Mouse (Mus musculus): Measurements from ENCODE around the gene Proser1. TPM values are rescaled to one million over a fixed set of nuclear protein-coding genes. Genes with fewer than 3 reads are reported as not detected.

Gene Proser1
- polyA plus RNA-seq, 1 experiment from 2014 or later = 17.6 TPM

DNA sequence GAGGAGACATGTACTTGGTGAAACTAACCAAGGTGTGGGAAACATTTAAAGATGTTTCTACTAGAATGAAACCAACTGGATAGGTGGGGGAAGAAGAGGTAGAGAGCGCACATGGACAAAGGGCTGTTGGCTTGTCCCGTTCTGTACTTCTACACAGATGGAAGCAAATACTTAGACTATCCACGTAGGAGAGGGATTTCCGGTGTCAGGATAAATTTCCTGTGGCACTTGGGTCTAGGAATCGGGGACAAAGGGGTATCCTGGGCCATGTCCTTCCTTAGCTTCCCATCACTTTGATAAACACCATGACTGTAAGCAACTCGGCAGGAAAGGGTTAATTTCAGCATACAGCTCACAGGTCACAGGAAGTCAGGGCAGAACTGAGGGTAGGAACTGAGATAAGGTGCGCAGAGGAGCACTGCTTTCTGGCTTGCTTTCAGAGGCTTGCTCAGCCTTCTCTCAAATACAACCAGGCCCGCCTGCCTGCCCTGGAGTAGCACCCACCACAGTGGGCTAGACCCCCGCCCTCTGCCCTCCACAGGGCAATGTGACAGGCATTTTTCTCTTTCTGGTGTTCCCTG is 23.6 kb downstream of the Proser1 start:
- Histone ChIP-seq H3K27ac (ENCODE audit: low read depth, low read length) (peak overlapping the region; percentile 58), H3K4me1 (ENCODE audit: control insufficient read depth, insufficient read depth, low read length) (peaks cover 16% of the 10 kb centered on the region; the same call in 1 of the 2 replicates), H3K27me3 (ENCODE audit: control insufficient read depth, insufficient read depth, low read length) (no peaks in the 10 kb centered on the region), H3K9ac (ENCODE audit: low read depth, low read length) (no peak overlapping the region), H3K36me3 (ENCODE audit: control insufficient read depth, insufficient read depth, low read length) (peaks cover 2% of the 10 kb centered on the region; the same call in 1 of the 2 replicates), H3K4me3 (ENCODE audit: low read depth, low read length) (no peak overlapping the region), H3K9me3 (replicated peaks; ENCODE audit: control insufficient read depth, low read length) (no peaks in the 10 kb centered on the region), H3K4me2 (peak overlapping the region; percentile 16; the same call in 1 of the 2 replicates)
- WGBS (ENCODE audit: insufficient replicate concordance) = 46% methylated on average over 9 of the region's 9 CpGs
- 0 out of 2 replicates have a peak, but pooled peaks have one; percentile 7 for ATAC-seq (replicated peaks; ENCODE audit: insufficient number of reproducible peaks, low FRiP score, low TSS enrichment)

DNA sequence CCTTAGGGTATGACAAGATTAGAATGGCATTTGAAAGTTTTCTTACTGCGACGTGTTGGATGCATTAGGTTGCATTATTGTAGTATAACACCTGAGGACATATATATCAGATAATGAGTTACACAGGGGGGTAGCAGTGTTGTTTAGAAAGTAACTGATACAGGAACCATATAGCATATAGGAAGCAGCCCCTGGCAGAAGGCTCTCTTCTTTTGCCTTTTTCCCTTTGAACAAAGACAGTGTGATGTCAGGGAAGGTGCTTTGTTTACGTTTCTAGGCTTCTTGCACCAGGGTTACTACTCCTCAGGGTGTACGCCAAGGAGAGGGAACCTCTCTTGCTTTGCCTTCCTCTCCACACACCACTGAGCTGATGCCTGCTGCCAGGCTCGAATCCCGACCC is 24.9 kb downstream of the Proser1 start, which contains the start of gene Stoml3:
Gene Stoml3 (plus strand): TSS at position 301 of the 400 bp plus-strand sequence.
- peaks cover 16% of the 10 kb centered on the region; the same call in 1 of the 2 replicates for H3K4me1 ChIP-seq (ENCODE audit: control insufficient read depth, insufficient read depth, low read length)
- H3K4me2 ChIP-seq = peak within 1 kb of the TSS; percentile 16; the same call in 1 of the 2 replicates
- H3K27ac ChIP-seq (ENCODE audit: low read depth, low read length) = peak within 1 kb of the TSS; percentile 58; the same call in 1 of the 2 replicates
- no peak within 1 kb of the TSS for H3K4me3 ChIP-seq (ENCODE audit: low read depth, low read length)
- H3K27me3 ChIP-seq (ENCODE audit: control insufficient read depth, insufficient read depth, low read length) = no peaks in the 10 kb centered on the region
- H3K9ac ChIP-seq (ENCODE audit: low read depth, low read length) = no peak within 1 kb of the TSS
- no peaks in the 10 kb centered on the region for H3K36me3 ChIP-seq (ENCODE audit: control insufficient read depth, insufficient read depth, low read length)
- H3K9me3 ChIP-seq (replicated peaks; ENCODE audit: control insufficient read depth, low read length) = no peaks in the 10 kb centered on the region
- 68% methylated on average over 6 of the region's 6 CpGs for WGBS (ENCODE audit: insufficient replicate concordance)
- ATAC-seq (replicated peaks; ENCODE audit: insufficient number of reproducible peaks, low FRiP score, low TSS enrichment) = no peak

DNA sequence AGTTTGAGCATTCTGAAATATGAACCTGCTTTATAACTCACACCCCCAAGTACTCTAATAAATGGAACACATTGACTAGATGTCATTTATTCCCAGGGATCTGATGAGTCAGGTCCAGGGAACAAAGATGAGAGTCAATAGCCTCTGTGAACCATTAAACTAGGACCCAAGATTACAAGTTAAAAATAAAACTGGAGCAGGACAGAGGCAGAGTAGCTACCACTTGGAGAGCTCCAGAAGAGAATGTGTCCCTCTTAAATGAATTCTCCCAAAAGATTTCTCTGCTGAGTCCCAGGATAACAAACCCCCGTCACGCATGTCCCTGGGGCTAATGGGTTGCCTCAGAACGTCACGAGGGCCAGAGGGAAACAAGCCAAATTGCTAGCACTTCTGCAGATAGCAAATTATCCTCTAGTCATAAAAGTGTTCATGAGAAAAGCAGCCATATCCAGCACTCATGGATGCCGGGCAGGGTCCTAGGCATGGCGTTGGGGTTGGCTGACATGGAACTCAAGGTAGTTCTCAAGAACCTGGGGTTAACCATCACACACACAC is 35.0 kb downstream of the Proser1 start:
- no peak overlapping the region for H3K4me2 ChIP-seq
- no peak overlapping the region for H3K27ac ChIP-seq (ENCODE audit: low read depth, low read length)
- 79% methylated on average over 6 of the region's 6 CpGs for WGBS (ENCODE audit: insufficient replicate concordance)
- H3K9ac ChIP-seq (ENCODE audit: low read depth, low read length) = no peak overlapping the region
- H3K9me3 ChIP-seq (replicated peaks; ENCODE audit: control insufficient read depth, low read length) = no peaks in the 10 kb centered on the region
- ATAC-seq (replicated peaks; ENCODE audit: insufficient number of reproducible peaks, low FRiP score, low TSS enrichment) = no peak
- H3K36me3 ChIP-seq (ENCODE audit: control insufficient read depth, insufficient read depth, low read length) = no peaks in the 10 kb centered on the region
- H3K27me3 ChIP-seq (ENCODE audit: control insufficient read depth, insufficient read depth, low read length) = no peaks in the 10 kb centered on the region
- no peaks in the 10 kb centered on the region for H3K4me1 ChIP-seq (ENCODE audit: control insufficient read depth, insufficient read depth, low read length)
- no peak overlapping the region for H3K4me3 ChIP-seq (ENCODE audit: low read depth, low read length)

DNA sequence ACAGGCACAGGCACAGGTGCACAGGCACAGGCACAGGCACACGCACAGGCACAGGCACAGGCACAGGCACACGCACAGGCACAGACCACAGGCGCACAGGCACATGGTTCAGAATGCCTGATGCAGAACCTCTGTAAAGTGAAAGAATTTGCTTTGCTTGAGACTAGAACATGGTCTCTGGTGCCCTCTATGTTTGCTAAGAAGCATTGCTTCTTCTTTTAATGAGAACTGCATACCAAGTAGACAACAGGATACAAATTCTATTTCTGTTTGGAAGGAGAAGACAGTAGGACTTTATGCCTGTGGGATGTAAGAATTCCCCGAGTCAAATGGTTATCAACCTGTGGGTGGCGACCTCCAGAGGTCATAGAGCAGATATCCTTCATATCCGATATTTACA is 39.0 kb downstream of the Proser1 start:
- no peak for ATAC-seq (replicated peaks; ENCODE audit: insufficient number of reproducible peaks, low FRiP score, low TSS enrichment)
- H3K36me3 ChIP-seq (ENCODE audit: control insufficient read depth, insufficient read depth, low read length) = no peaks in the 10 kb centered on the region
- H3K4me2 ChIP-seq = no peak overlapping the region
- no peak overlapping the region for H3K4me3 ChIP-seq (ENCODE audit: low read depth, low read length)
- H3K9me3 ChIP-seq (replicated peaks; ENCODE audit: control insufficient read depth, low read length) = no peaks in the 10 kb centered on the region
- no peak overlapping the region for H3K27ac ChIP-seq (ENCODE audit: low read depth, low read length)
- H3K9ac ChIP-seq (ENCODE audit: low read depth, low read length) = no peak overlapping the region
- no peaks in the 10 kb centered on the region for H3K27me3 ChIP-seq (ENCODE audit: control insufficient read depth, insufficient read depth, low read length)
- H3K4me1 ChIP-seq (ENCODE audit: control insufficient read depth, insufficient read depth, low read length) = no peaks in the 10 kb centered on the region
- 66% methylated on average over 6 of the region's 6 CpGs for WGBS (ENCODE audit: insufficient replicate concordance)

- ATAC-seq (replicated peaks; ENCODE audit: insufficient number of reproducible peaks, low FRiP score, low TSS enrichment) = no peak
- Histone ChIP-seq H3K9me3 (replicated peaks; ENCODE audit: control insufficient read depth, low read length) (no peaks in the 10 kb centered on the region), H3K4me2 (no peak overlapping the region), H3K4me3 (ENCODE audit: low read depth, low read length) (no peak overlapping the region), H3K36me3 (ENCODE audit: control insufficient read depth, insufficient read depth, low read length) (no peaks in the 10 kb centered on the region), H3K27me3 (ENCODE audit: control insufficient read depth, insufficient read depth, low read length) (no peaks in the 10 kb centered on the region), H3K4me1 (ENCODE audit: control insufficient read depth, insufficient read depth, low read length) (no peaks in the 10 kb centered on the region; the same call in 1 of the 2 replicates), H3K9ac (ENCODE audit: low read depth, low read length) (no peak overlapping the region), H3K27ac (ENCODE audit: low read depth, low read length) (no peak overlapping the region)
- 41% methylated on average over 5 of the region's 5 CpGs for WGBS (ENCODE audit: insufficient replicate concordance)
Measured at GRCm38 (mm10) chr3:53513096-53513495, 49.6 kb downstream of the Proser1 start.

DNA sequence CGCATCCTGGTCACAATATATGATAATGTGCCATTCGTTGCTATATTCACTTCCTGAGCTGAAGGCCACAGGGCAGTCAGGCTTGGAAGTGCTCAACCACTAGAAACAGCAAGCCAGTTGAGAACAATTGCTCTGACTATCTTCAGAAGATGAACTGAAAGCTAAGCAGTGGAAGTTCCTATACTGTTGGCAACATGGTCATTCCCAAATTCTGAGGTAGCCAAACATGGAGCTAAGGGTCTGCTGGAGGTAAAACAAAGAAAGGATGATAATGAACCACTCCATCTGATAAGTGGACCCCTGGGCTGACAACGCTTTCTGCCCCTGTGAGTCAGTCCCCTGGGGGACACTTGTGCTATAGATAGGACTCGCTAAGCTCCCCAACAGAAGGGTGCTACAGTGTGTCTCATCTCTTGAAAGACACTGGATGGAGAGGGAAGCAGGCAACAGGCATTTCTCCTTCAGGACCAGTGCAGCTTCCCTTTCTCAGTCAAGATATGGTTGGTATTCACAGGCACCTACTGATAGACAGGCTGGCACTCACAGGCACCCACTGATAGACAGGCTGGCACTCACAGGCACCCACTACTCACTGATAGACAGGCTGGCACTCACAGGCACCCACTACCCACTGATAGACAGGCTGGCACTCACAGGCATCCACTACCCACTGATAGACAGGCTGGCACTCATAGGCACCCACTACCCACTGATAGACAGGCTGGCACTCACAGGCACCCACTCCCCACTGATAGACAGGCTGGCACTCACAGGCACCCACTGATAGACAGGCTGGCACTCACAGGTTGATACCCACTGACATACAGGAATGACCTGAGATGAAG is 51.0 kb downstream of the Proser1 start:
- no peaks in the 10 kb centered on the region for H3K27me3 ChIP-seq (ENCODE audit: control insufficient read depth, insufficient read depth, low read length)
- no peak overlapping the region for H3K4me3 ChIP-seq (ENCODE audit: low read depth, low read length)
- H3K9ac ChIP-seq (ENCODE audit: low read depth, low read length) = no peak overlapping the region
- 56% methylated on average over 4 of the region's 4 CpGs for WGBS (ENCODE audit: insufficient replicate concordance)
- H3K36me3 ChIP-seq (ENCODE audit: control insufficient read depth, insufficient read depth, low read length) = no peaks in the 10 kb centered on the region
- H3K4me2 ChIP-seq = no peak overlapping the region
- ATAC-seq (replicated peaks; ENCODE audit: insufficient number of reproducible peaks, low FRiP score, low TSS enrichment) = no peak
- no peak overlapping the region for H3K27ac ChIP-seq (ENCODE audit: low read depth, low read length)
- H3K9me3 ChIP-seq (replicated peaks; ENCODE audit: control insufficient read depth, low read length) = no peaks in the 10 kb centered on the region
- H3K4me1 ChIP-seq (ENCODE audit: control insufficient read depth, insufficient read depth, low read length) = no peaks in the 10 kb centered on the region; the same call in 1 of the 2 replicates

GRCm38 (mm10) chr3:53522794-53523193 is 59.3 kb downstream of the Proser1 start:
- no peak for ATAC-seq (replicated peaks; ENCODE audit: insufficient number of reproducible peaks, low FRiP score, low TSS enrichment)
- H3K27me3 ChIP-seq (ENCODE audit: control insufficient read depth, insufficient read depth, low read length) = no peaks in the 10 kb centered on the region

DNA sequence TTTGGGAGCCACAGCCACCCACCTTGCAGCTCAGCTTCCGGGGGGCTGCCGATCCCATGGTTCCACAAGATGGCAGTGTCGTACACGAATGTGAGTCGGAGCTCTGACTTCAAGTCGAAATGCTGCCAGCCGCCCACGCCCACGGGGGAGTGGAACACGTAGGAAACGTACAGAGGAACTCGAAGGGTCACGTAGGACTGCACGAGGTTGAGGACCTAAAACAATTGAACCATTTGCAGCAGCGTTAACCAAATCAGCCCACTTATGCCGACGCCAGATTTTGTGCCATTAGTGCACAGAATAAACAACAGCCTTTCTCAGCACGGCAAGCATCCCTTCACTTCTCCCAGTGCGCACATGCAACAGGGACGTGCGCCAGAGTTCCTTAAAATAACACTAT is 62.3 kb downstream of the Proser1 start:
- H3K9ac ChIP-seq (ENCODE audit: low read depth, low read length) = no peak overlapping the region
- H3K27ac ChIP-seq (ENCODE audit: low read depth, low read length) = no peak overlapping the region
- H3K27me3 ChIP-seq (ENCODE audit: control insufficient read depth, insufficient read depth, low read length) = no peaks in the 10 kb centered on the region
- H3K9me3 ChIP-seq (replicated peaks; ENCODE audit: control insufficient read depth, low read length) = no peaks in the 10 kb centered on the region
- peak overlapping the region; percentile 49 for H3K4me2 ChIP-seq
- peak overlapping the region; percentile 20 for H3K4me3 ChIP-seq (ENCODE audit: low read depth, low read length)
- no peaks in the 10 kb centered on the region for H3K4me1 ChIP-seq (ENCODE audit: control insufficient read depth, insufficient read depth, low read length)
- 11% methylated on average over 21 of the region's 21 CpGs for WGBS (ENCODE audit: insufficient replicate concordance)
- no peak for ATAC-seq (replicated peaks; ENCODE audit: insufficient number of reproducible peaks, low FRiP score, low TSS enrichment)
- no peaks in the 10 kb centered on the region for H3K36me3 ChIP-seq (ENCODE audit: control insufficient read depth, insufficient read depth, low read length)

More at GRCm38 (mm10) chr3:53522794-53523193, 59.3 kb downstream of the Proser1 start:
- Histone ChIP-seq H3K36me3 (ENCODE audit: control insufficient read depth, insufficient read depth, low read length) (no peaks in the 10 kb centered on the region), H3K4me3 (ENCODE audit: low read depth, low read length) (no peak overlapping the region), H3K4me2 (no peak overlapping the region), H3K9ac (ENCODE audit: low read depth, low read length) (no peak overlapping the region), H3K4me1 (ENCODE audit: control insufficient read depth, insufficient read depth, low read length) (no peaks in the 10 kb centered on the region), H3K27ac (ENCODE audit: low read depth, low read length) (no peak overlapping the region), H3K9me3 (replicated peaks; ENCODE audit: control insufficient read depth, low read length) (no peaks in the 10 kb centered on the region)
- 91% methylated on average over 10 of the region's 10 CpGs for WGBS (ENCODE audit: insufficient replicate concordance)

All from heart, embryonic 11.5 days (tissue).